Mouse (Mus musculus) megakaryocyte, embryonic 14.5 days (primary cell): ENCODE data around the gene Pde2a.

ENCODE experiments used
- FLI1 ChIP-seq: IDR thresholded peaks from 2 replicates; pipeline ENCODE4 v1.6.1; 2012; ENCODE audit warnings: low read length, inconsistent platforms, mixed read lengths
- GATA1 ChIP-seq: IDR thresholded peaks from 3 replicates; pipeline ENCODE4 v1.6.1; 2012; ENCODE audit warnings: mixed read lengths, low read length, inconsistent platforms, borderline replicate concordance

- no peak for TF ChIP-seq FLI1
- TF ChIP-seq GATA1 = no peak
These were observed 87.7 kb downstream of the Pde2a start for GRCm38 (mm10) chr7:101509212-101509611.
